Mouse (Mus musculus) brain, embryonic 14.5 days (tissue): ENCODE measurements around the gene D6Wsu163e.

ENCODE experiments used
- CTCF ChIP-seq: fragments of 200-500 bp; IDR thresholded peaks from 2 replicates; pipeline ENCODE4 v1.5.1; 2012; ENCODE audit warnings: inconsistent platforms, mild to moderate bottlenecking, moderate library complexity, borderline replicate concordance; ENCODE audit not compliant: insufficient read depth, insufficient read length; ENCODE audit errors: extremely low read depth
- POLR2A ChIP-seq: fragments of 200-500 bp; IDR thresholded peaks from 2 replicates; pipeline ENCODE4 v1.6.1; 2012; ENCODE audit warnings: mild to moderate bottlenecking, inconsistent platforms, borderline replicate concordance; ENCODE audit not compliant: poor library complexity, insufficient read depth, insufficient read length, severe bottlenecking; ENCODE audit errors: extremely low read depth

GRCm38 (mm10) chr6:127006551-127006950, 66.8 kb downstream of the D6Wsu163e start:
- TF ChIP-seq CTCF (no peak), POLR2A (no peak)
